8 mouse cellular contexts compared by ENCODE assay signal in genomic region chr11:77783211-77783746, GRCm38 (mm10). TPM values are rescaled to one million over a fixed set of nuclear protein-coding genes. Genes with fewer than 3 reads are reported as not detected.
DNase-seq lines count a peak whose midpoint lies in the region; ATAC-seq lines count a peak whose summit lies in the region.

No protein-coding gene starts in this region.

- H3K9ac ChIP-seq in limb, embryonic 15.5 days, result no peak overlapping the region
- peak overlapping the region; percentile 29; the same call in 1 of the 2 replicates for H3K9ac ChIP-seq in neural tube, embryonic 15.5 days (replicated peaks)

- WGBS in limb, embryonic 15.5 days, result 52% methylated on average over 10 of the region's 10 CpGs
- WGBS in neural tube, embryonic 15.5 days, result 51% methylated on average over 10 of the region's 10 CpGs

- peak overlapping the region; percentile 17; the same call in 1 of the 2 replicates for H3K4me2 ChIP-seq in limb, embryonic 15.5 days
- peak overlapping the region; percentile 9; the same call in 1 of the 2 replicates for H3K4me2 ChIP-seq in neural tube, embryonic 15.5 days

- H3K4me3 ChIP-seq in limb, embryonic 15.5 days, result no peak overlapping the region
- H3K4me3 ChIP-seq in neural tube, embryonic 15.5 days (replicated peaks), result no peak overlapping the region

- peak overlapping the region; percentile 85 for H3K27ac ChIP-seq in limb, embryonic 15.5 days
- H3K27ac ChIP-seq in neural tube, embryonic 15.5 days (replicated peaks), result peak overlapping the region; percentile 60; the same call in 1 of the 2 replicates

- no peaks in the 10 kb centered on the region for H3K27me3 ChIP-seq in limb, embryonic 15.5 days
- H3K27me3 ChIP-seq in neural tube, embryonic 15.5 days (replicated peaks), result no peaks in the 10 kb centered on the region

- no peak for ATAC-seq in cerebellum, adult (ENCODE audit: insufficient number of reproducible peaks, low FRiP score, low TSS enrichment)
- 0 out of 2 replicates have a peak, but pooled peaks have one; percentile 1 for ATAC-seq in granulocyte monocyte progenitor cell, adult 5-6 weeks (replicated peaks; ENCODE audit: poor library complexity, severe bottlenecking)
- ATAC-seq in limb, embryonic 15.5 days (ENCODE audit: insufficient number of reproducible peaks, low FRiP score, low TSS enrichment, low read depth), result no peak
- ATAC-seq in neural tube, embryonic 15.5 days (ENCODE audit: low FRiP score), result no peak
- ATAC-seq in activated CD4-positive, CD25-positive, alpha-beta regulatory T cell, adult 4 months, result no peak

- peaks cover 43% of the 10 kb centered on the region for H3K4me1 ChIP-seq in limb, embryonic 15.5 days
- H3K4me1 ChIP-seq in neural tube, embryonic 15.5 days, result peaks cover 56% of the 10 kb centered on the region

- peaks cover 14% of the 10 kb centered on the region for H3K36me3 ChIP-seq in limb, embryonic 15.5 days
- peaks cover 6% of the 10 kb centered on the region; the same call in 1 of the 2 replicates for H3K36me3 ChIP-seq in neural tube, embryonic 15.5 days

- DNase-seq in cerebellum, adult 11-12 months, result peak; percentile 62
- DNase-seq in 3T3-L1 (ENCODE audit: low read depth, low spot score), result peak; percentile 88
- no peak for DNase-seq in adrenal gland, postnatal 25 days

- no peaks in the 10 kb centered on the region for H3K9me3 ChIP-seq in limb, embryonic 15.5 days
- H3K9me3 ChIP-seq in neural tube, embryonic 15.5 days (replicated peaks), result no peaks in the 10 kb centered on the region

RNA-seq across cellular contexts. Expression of gene Gm10277, which starts 4.3 kb away (rescaled TPM):
- not detected in 2 replicates for total RNA-seq in granulocyte monocyte progenitor cell, adult 5-6 weeks (2014; fragmentation: Nextera tagmentation)
- total RNA-seq in granulocyte monocyte progenitor cell, adult 5-6 weeks (2017), result 1.0 TPM in 1 of 2 replicates, not detected in the other
- 0.90 and 0.92 TPM in 2 replicates for polyA plus RNA-seq in limb, embryonic 15.5 days (2015; fragmentation: Nextera tagmentation; extraction: Ambion mirVana)
- polyA plus RNA-seq in neural tube, embryonic 15.5 days (2015; fragmentation: Nextera tagmentation; extraction: Ambion mirVana), result 1.5 and 1.8 TPM in 2 replicates
- polyA plus RNA-seq in activated CD4-positive, CD25-positive, alpha-beta regulatory T cell, adult 4 months (2017; shearing (Covaris generic)), result under 1 TPM; 0.20 to 0.57 TPM
- total RNA-seq in adrenal gland, postnatal 25 days (2021), result not detected in 2 replicates

RNA-seq across cellular contexts. Expression of gene Myo18a, which starts 20.2 kb away (rescaled TPM):
- total RNA-seq in granulocyte monocyte progenitor cell, adult 5-6 weeks (2014; fragmentation: Nextera tagmentation), result 31.9 and 49.3 TPM in 2 replicates
- total RNA-seq in granulocyte monocyte progenitor cell, adult 5-6 weeks (2017), result 62.6 and 66.5 TPM in 2 replicates
- polyA plus RNA-seq in limb, embryonic 15.5 days (2015; fragmentation: Nextera tagmentation; extraction: Ambion mirVana), result 71.9 and 73.2 TPM in 2 replicates
- polyA plus RNA-seq in neural tube, embryonic 15.5 days (2015; fragmentation: Nextera tagmentation; extraction: Ambion mirVana), result 39.6 and 40.8 TPM in 2 replicates
- polyA plus RNA-seq in activated CD4-positive, CD25-positive, alpha-beta regulatory T cell, adult 4 months (2017; shearing (Covaris generic)), result 10 to 100 TPM; 22.1 to 29.7 TPM
- total RNA-seq in adrenal gland, postnatal 25 days (2021), result 60.7 and 84.2 TPM in 2 replicates

RNA-seq across cellular contexts. Expression of gene Cryba1, which starts 58.2 kb away (rescaled TPM):
- total RNA-seq in granulocyte monocyte progenitor cell, adult 5-6 weeks (2014; fragmentation: Nextera tagmentation), result not detected in 2 replicates
- not detected in 2 replicates for total RNA-seq in granulocyte monocyte progenitor cell, adult 5-6 weeks (2017)
- not detected in 2 replicates for polyA plus RNA-seq in limb, embryonic 15.5 days (2015; fragmentation: Nextera tagmentation; extraction: Ambion mirVana)
- polyA plus RNA-seq in neural tube, embryonic 15.5 days (2015; fragmentation: Nextera tagmentation; extraction: Ambion mirVana), result 0.61 TPM in 1 of 2 replicates, not detected in the other
- polyA plus RNA-seq in activated CD4-positive, CD25-positive, alpha-beta regulatory T cell, adult 4 months (2017; shearing (Covaris generic)), result under 1 TPM in 1 of 2 experiments, not detected in 1; 0.73 TPM
- not detected in 2 replicates for total RNA-seq in adrenal gland, postnatal 25 days (2021)
